Mouse (Mus musculus) testis, adult 2 months (tissue): ENCODE results near the gene Rhoa. TPM values are rescaled to one million over a fixed set of nuclear protein-coding genes. Genes with fewer than 3 reads are reported as not detected.
A peak's percentile ranks its signal among the peaks of the same experiment; 100 is the strongest.

Experiments
- H3K27ac ChIP-seq: fragments of 200-500 bp; 2 replicates; pipeline ENCODE4 v1.5.1; 2012; ENCODE audit warnings: low read depth, low read length; ENCODE audit not compliant: control insufficient read depth, insufficient read depth
- H3K27me3 ChIP-seq: fragments of 200-500 bp; 2 replicates; pipeline ENCODE4 v1.6.1; 2012; ENCODE audit warnings: mild to moderate bottlenecking, low read length, moderate library complexity; ENCODE audit not compliant: control insufficient read depth, insufficient read depth
- H3K36me3 ChIP-seq: fragments of 200-500 bp; 2 replicates; pipeline ENCODE4 v1.6.1; 2012; ENCODE audit warnings: mild to moderate bottlenecking, low read length; ENCODE audit not compliant: control insufficient read depth, insufficient read depth
- H3K4me1 ChIP-seq: fragments of 200-500 bp; 2 replicates; pipeline ENCODE4 v1.6.1; 2012; ENCODE audit warnings: low read length; ENCODE audit not compliant: control insufficient read depth, insufficient read depth
- H3K4me3 ChIP-seq: fragments of 200-500 bp; 2 replicates; pipeline ENCODE4 v1.5.1; 2012; ENCODE audit warnings: low read depth, mild to moderate bottlenecking, low read length, moderate library complexity, mixed read lengths; ENCODE audit not compliant: control insufficient read depth
- CTCF ChIP-seq: fragments of 200-500 bp; IDR thresholded peaks from 2 replicates; pipeline ENCODE4 v1.5.1; 2012; ENCODE audit warnings: low read depth, mild to moderate bottlenecking, inconsistent platforms, low read length, moderate library complexity; ENCODE audit not compliant: control insufficient read depth, insufficient read depth, insufficient replicate concordance
- POLR2A ChIP-seq: fragments of 200-500 bp; IDR thresholded peaks from 2 replicates; pipeline ENCODE4 v1.6.1; 2012; ENCODE audit warnings: low read depth, mild to moderate bottlenecking, inconsistent platforms, low read length, moderate library complexity; ENCODE audit not compliant: control insufficient read depth
- polyA plus RNA-seq: library from polyadenylated mRNA; depleted of rRNA; stranded (reverse); fragments of >200 nt; gene quantifications from 2 replicates; pipeline ENCODE4 v1.2.3, GENCODE M21; 2012

Gene Rhoa
- polyA plus RNA-seq, 1 experiment: 40.5 TPM

- Histone ChIP-seq H3K27ac (peak overlapping the region; percentile 67), H3K27me3 (no peaks in the 10 kb centered on the region)
Observed at GRCm38 (mm10) chr9:108343331-108343730, 37.4 kb downstream of the Rhoa start.

GRCm38 (mm10) chr9:108343835-108344234 lies 37.9 kb downstream of the Rhoa start:
- Histone ChIP-seq H3K4me3 (no peak overlapping the region), H3K27me3 (no peaks in the 10 kb centered on the region), H3K36me3 (no peaks in the 10 kb centered on the region), H3K27ac (no peak overlapping the region), H3K4me1 (peaks cover 15% of the 10 kb centered on the region)
- TF ChIP-seq CTCF (no peak), POLR2A (no peak)

More at GRCm38 (mm10) chr9:108343331-108343730, 37.4 kb downstream of the Rhoa start:
- no peaks in the 10 kb centered on the region for H3K36me3 ChIP-seq
- H3K4me3 ChIP-seq: no peak overlapping the region
- peaks cover 15% of the 10 kb centered on the region for H3K4me1 ChIP-seq
- no peak for TF ChIP-seq POLR2A
- TF ChIP-seq CTCF: no peak

- Histone ChIP-seq H3K4me1 (peaks cover 15% of the 10 kb centered on the region), H3K4me3 (no peak overlapping the region), H3K27ac (no peak overlapping the region), H3K27me3 (no peaks in the 10 kb centered on the region), H3K36me3 (no peaks in the 10 kb centered on the region)
- TF ChIP-seq POLR2A: no peak
- TF ChIP-seq CTCF: no peak
Observed at GRCm38 (mm10) chr9:108344471-108344870, 38.5 kb downstream of the Rhoa start.

GRCm38 (mm10) chr9:108347024-108347423 lies 41.1 kb downstream of the Rhoa start:
- Histone ChIP-seq H3K36me3 (peaks cover 2% of the 10 kb centered on the region; the same call in 1 of the 2 replicates), H3K4me3 (peak overlapping the region; percentile 80)
- TF ChIP-seq POLR2A (no peak), CTCF (no peak)

GRCm38 (mm10) chr9:108347540-108348289 lies 41.8 kb downstream of the Rhoa start, which contains the start of gene Usp4:
Gene Usp4 (plus strand): TSS chr9:108347853.
- Histone ChIP-seq H3K27ac (peak within 1 kb of the TSS; percentile 84), H3K36me3 (peaks cover 2% of the 10 kb centered on the region; the same call in 1 of the 2 replicates), H3K27me3 (no peaks in the 10 kb centered on the region), H3K4me3 (peak within 1 kb of the TSS; percentile 97), H3K4me1 (peaks cover 9% of the 10 kb centered on the region)
- peak; percentile 87 for TF ChIP-seq POLR2A
- no peak for TF ChIP-seq CTCF

More at GRCm38 (mm10) chr9:108347024-108347423, 41.1 kb downstream of the Rhoa start:
- H3K27me3 ChIP-seq: no peaks in the 10 kb centered on the region
- H3K27ac ChIP-seq: peak overlapping the region; percentile 73
- peaks cover 9% of the 10 kb centered on the region for H3K4me1 ChIP-seq

- Histone ChIP-seq H3K36me3 (peaks cover 2% of the 10 kb centered on the region; the same call in 1 of the 2 replicates), H3K27me3 (no peaks in the 10 kb centered on the region), H3K27ac (no peak overlapping the region; the same call in 1 of the 2 replicates), H3K4me3 (peak overlapping the region; percentile 97), H3K4me1 (peaks cover 9% of the 10 kb centered on the region)
- no peak for TF ChIP-seq POLR2A
- no peak for TF ChIP-seq CTCF
Observed at GRCm38 (mm10) chr9:108348290-108348680, 42.4 kb downstream of the Rhoa start.

GRCm38 (mm10) chr9:108349727-108350126 lies 43.8 kb downstream of the Rhoa start:
- Histone ChIP-seq H3K4me3 (no peak overlapping the region), H3K36me3 (peaks cover 2% of the 10 kb centered on the region; the same call in 1 of the 2 replicates), H3K4me1 (peaks cover 9% of the 10 kb centered on the region), H3K27me3 (no peaks in the 10 kb centered on the region), H3K27ac (no peak overlapping the region)
- TF ChIP-seq POLR2A: no peak
- no peak for TF ChIP-seq CTCF
